Mouse (Mus musculus) right cerebral cortex, postnatal 10 days (tissue): ENCODE results near the gene Myo1g.
A peak's percentile ranks its signal among the peaks of the same experiment; 100 is the strongest.

ENCODE experiments used
- DNase-seq, 2 experiments: peaks; one replicate each; pipeline ENCODE4 v3.0.0; 2021; ENCODE audit warnings: low spot score in 2 of 2

Myo1g gene

DNA sequence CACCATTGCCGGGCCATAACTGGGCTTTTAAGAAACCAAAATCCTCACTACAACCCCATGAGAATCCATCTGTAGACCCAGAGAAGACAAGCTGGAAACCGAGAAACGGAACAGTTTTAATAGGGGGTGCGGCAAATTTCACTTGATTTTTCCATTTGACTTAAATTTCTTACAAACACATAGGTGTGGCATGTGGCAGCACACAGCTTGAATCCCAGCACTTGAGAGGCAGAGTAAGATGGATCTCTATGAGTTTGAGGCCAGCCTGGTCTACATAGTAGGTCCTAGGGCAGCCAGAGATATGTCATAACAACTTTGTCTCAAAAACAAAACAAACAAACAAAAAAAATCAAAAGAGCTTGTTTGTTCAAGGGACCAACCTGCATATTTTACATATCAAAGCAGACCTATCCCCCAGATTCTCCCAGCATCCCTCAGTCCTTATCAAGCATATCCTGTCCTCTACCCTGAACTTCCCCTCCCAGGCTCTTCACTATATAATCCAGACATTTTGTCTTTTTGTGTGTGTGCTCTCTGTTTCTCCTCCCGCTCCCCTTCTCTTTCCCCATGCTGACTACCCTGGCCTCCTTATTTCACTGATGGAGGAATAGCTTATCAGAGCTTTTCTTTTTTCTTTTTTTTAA is 32.6 kb downstream of the Myo1g start:
- DNase-seq = no peak

- no peak for DNase-seq
These were observed 33.3 kb downstream of the Myo1g start for GRCm38 (mm10) chr11:6487496-6487895.

- no peak for DNase-seq
These were observed 33.8 kb downstream of the Myo1g start for GRCm38 (mm10) chr11:6486916-6487315.

- no peak for DNase-seq
These were observed 36.4 kb downstream of the Myo1g start for GRCm38 (mm10) chr11:6484244-6484959.

DNA sequence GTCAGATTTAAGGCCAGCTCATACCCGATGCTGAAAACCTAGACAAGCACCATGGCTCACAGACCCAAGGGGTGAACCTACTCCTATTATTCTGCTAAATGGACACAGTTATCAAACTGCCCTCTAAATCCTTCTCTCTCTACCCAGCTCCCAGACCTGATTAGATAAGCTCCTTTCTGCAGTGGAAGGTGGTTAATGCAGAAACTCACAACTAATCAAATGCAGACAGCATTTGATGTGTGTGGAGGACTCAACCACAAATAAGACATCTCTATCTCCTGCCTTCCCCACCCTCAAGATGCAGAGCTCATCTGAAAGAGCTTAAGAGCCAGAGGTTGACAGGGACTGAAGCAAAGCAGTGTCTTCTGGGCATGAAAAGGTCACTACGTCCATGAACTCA is 37.7 kb downstream of the Myo1g start:
- DNase-seq = no peak

DNA sequence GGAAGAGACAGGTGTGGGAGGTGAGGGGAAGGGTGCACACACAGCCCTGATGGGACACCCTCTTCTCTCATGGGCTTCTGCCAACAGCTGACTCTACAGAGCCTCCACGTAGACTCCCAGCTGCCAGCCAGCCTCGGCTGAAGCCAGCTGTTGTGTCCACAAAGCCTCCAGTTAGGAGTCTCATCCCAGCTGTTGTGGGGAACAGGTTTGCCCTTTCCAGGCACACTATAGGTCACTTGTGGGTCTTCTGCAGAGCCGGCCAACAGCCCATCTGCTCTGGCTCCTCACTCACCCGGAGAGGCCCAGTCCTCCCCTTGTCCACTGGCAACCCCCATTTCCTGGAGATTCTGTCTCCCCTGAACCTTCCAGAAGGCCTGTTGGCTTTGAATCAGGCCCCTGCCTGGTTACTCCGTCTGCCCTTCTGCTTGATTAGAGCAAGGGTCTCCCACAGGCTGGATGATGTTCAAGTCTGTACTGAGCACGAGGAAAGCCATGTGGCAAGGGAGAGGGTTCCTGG is 39.0 kb downstream of the Myo1g start:
- peak in 1 of 2 experiments; percentile 39 for DNase-seq

- no peak for DNase-seq
These were observed 39.9 kb downstream of the Myo1g start for GRCm38 (mm10) chr11:6480681-6481405.

DNA sequence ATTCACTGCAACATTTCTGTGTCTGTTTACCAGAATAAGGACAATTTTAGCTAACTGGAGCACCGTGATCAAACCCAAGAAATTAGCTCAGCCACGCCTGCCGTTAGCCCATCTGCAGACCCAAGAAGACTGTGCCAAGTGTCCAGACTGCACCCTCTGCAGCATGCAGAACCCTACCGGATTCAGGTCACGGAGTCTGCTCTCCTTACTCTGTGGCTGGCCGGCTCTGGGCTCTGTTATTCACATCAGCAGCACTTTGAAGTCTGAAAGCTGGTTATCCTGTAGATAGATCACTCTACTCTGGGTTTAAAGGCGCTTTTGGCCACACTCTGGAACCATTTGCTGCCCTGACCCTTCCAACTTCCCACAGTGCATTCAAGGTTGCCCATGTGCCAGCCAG is 40.6 kb downstream of the Myo1g start:
- DNase-seq = no peak

- no peak for DNase-seq
These were observed 41.5 kb downstream of the Myo1g start for GRCm38 (mm10) chr11:6479231-6479630.

- DNase-seq = no peak
These were observed 43.4 kb downstream of the Myo1g start for GRCm38 (mm10) chr11:6477350-6477749.

GRCm38 (mm10) chr11:6476876-6477275 is 43.9 kb downstream of the Myo1g start:
- DNase-seq = no peak

GRCm38 (mm10) chr11:6475867-6476484 is 44.8 kb downstream of the Myo1g start, which contains the start of gene Purb:
Gene Purb, minus strand, starts transcription at chr11:6475917.
- peak; percentile 94 for DNase-seq

DNA sequence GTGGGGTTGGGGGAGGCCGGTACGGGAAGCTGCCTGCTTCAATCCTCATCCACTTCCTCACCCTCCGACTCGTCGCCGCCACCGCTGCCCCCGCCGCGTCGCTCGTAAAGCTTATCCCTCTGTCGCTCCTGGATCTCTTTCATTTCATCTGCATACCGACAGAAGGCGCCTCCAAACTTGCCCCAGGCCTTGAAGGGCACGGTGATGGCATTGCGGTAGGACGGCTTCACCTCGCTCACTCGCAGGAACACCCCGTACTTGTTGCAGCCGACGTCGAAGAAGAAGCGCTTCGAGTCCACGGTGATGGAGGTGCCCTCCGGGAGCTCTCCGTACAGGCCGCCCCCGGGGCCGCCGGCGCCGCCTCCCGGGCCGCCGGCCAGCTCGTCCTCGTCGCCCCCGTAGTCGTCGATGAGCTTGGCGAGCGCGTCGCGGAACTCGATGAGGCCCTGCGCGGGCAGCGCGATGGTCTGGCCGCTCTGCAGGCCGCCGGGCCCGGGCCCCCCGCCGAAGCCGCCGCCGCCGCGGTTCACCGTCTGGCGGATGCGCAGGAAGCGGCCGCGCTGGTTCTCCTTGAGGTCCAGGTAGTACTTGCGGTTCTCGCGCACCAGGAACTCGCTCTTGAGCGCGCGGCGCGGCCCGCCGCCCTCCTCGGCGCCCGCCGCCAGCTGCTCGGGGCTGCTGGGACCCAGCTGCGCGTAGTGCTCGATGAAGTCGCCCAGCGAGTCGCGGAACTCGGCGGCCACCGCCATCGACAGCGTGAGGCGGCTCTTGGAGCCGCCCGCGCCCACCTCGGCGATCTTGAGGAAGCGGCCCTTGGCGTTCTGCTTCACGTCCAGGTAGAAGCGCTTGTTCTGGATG is 45.7 kb downstream of the Myo1g start:
- peak; percentile 62 for DNase-seq

- no peak for DNase-seq
These were observed 46.4 kb downstream of the Myo1g start for GRCm38 (mm10) chr11:6474381-6474780.

- DNase-seq = no peak
These were observed 48.7 kb downstream of the Myo1g start for GRCm38 (mm10) chr11:6472076-6472475.

GRCm38 (mm10) chr11:6471493-6471892 is 49.3 kb downstream of the Myo1g start:
- no peak for DNase-seq

- DNase-seq = no peak
These were observed 49.7 kb downstream of the Myo1g start for GRCm38 (mm10) chr11:6471054-6471453.

DNA sequence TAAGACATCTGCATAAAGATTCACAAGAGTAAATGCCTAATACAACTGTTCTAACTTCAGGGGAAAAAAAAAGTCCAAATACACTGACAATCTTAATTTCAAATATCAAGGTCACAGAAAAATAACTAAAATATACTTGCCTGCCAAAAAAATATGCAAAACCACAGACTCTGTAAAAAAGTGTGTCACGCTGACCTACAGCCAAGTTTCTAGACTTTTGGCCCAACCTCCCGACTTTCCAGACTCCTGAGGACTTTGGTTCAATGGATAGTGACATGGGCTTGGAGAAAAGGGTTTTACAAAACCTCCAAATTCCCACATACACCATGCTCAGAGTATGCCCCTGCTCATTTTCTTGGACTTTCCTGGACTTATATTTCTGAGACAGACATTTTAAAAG is 52.2 kb downstream of the Myo1g start:
- no peak for DNase-seq

DNA sequence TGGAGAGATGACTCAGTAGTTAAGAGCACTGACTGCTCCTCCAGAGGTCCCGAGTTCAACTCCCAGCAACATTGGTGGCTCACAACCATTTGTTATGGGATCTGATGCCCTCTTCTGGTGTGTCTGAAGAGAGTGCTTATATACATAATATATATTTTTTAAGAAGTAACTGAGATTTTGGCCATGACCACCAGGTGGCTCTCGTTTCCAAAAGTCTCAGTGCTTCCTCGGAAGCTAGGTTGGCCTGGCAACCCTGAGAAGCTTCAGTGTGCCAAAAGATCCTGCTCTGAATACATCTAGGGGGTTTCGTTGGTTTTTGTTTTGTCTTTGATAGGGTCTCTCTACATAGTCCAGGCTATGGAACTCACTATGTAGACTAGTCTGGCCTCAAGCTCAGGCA is 55.6 kb downstream of the Myo1g start:
- DNase-seq = peak; percentile 66 to 79

- DNase-seq = no peak
These were observed 57.5 kb downstream of the Myo1g start for GRCm38 (mm10) chr11:6463159-6463837.
